Mouse (Mus musculus) heart, embryonic 14.5 days (tissue): Measurements from ENCODE around the gene Cdkl1. TPM values are rescaled to one million over a fixed set of nuclear protein-coding genes. Genes with fewer than 3 reads are reported as not detected.

Experiments
- ATAC-seq: fragments of 200-750 bp; cut with Nextera tagmentation; 2 replicates; pipeline ENCODE4 v1.8.0; 2017; ENCODE audit warnings: low read depth, moderate TSS enrichment; ENCODE audit not compliant: insufficient number of reproducible peaks, insufficient read depth, low FRiP score
- H3K27ac ChIP-seq, 2 experiments: fragments of 200-500 bp in 1 of 2; fragments of 300-500 bp in 1 of 2; sonication (generic) in 1 of 2; replicated peaks in 1 of 2; 2 replicates each; pipeline ENCODE4 v1.5.1; 2012 to 2014; ENCODE audit warnings: low read depth in 2 of 2, low read length in 2 of 2, control low read depth in 1 of 2, mild to moderate bottlenecking in 1 of 2, mixed read lengths in 1 of 2; ENCODE audit not compliant: control insufficient read depth in 1 of 2, insufficient read depth in 1 of 2
- H3K27me3 ChIP-seq: fragments of 300-500 bp; sonication (generic); 2 replicates; pipeline ENCODE4 v1.6.1; 2014; ENCODE audit warnings: mild to moderate bottlenecking, low read length, control low read depth; ENCODE audit not compliant: control insufficient read depth, insufficient read depth
- H3K36me3 ChIP-seq: fragments of 300-500 bp; sonication (generic); 2 replicates; pipeline ENCODE4 v1.6.1; 2014; ENCODE audit warnings: mild to moderate bottlenecking, control low read depth, low read length, mixed read lengths; ENCODE audit not compliant: control insufficient read depth, insufficient read depth
- H3K4me1 ChIP-seq, 2 experiments: fragments of 200-500 bp in 1 of 2; fragments of 300-500 bp in 1 of 2; sonication (generic) in 1 of 2; 2 replicates each; pipeline ENCODE4 v1.6.1; 2012 to 2014; ENCODE audit warnings: low read length in 2 of 2, control low read depth in 1 of 2, mixed read lengths in 1 of 2; ENCODE audit not compliant: control insufficient read depth in 2 of 2, insufficient read depth in 2 of 2
- H3K4me2 ChIP-seq: fragments of 300-500 bp; sonication (generic); 2 replicates; pipeline ENCODE4 v1.6.1; 2014; ENCODE audit warnings: mild to moderate bottlenecking, low read length
- H3K4me3 ChIP-seq, 2 experiments: fragments of 200-500 bp in 1 of 2; fragments of 300-500 bp in 1 of 2; sonication (generic) in 1 of 2; 2 replicates each; pipeline ENCODE4 v1.5.1; 2012 to 2014; ENCODE audit warnings: low read length in 2 of 2, mild to moderate bottlenecking in 2 of 2, control low read depth in 1 of 2, low read depth in 1 of 2, moderate library complexity in 1 of 2; ENCODE audit not compliant: control insufficient read depth in 1 of 2, insufficient read depth in 1 of 2
- H3K9ac ChIP-seq: fragments of 300-500 bp; sonication (generic); 2 replicates; pipeline ENCODE4 v1.6.1; 2014; ENCODE audit warnings: mild to moderate bottlenecking, low read length
- H3K9me3 ChIP-seq: fragments of 300-500 bp; sonication (generic); 2 replicates; pipeline ENCODE4 v1.6.1; 2016; ENCODE audit warnings: low read length, control low read depth; ENCODE audit not compliant: control insufficient read depth
- WGBS: fragments of 180-500 bp; shearing (Covaris S2); extraction: QIAGEN DNeasy Blood & Tissue Kit; methylation state at CpG from one replicate; pipeline ENCODE4 v1.1.7; 2014; 5-methylcytosine and 5-hydroxymethylcytosine counted together
- polyA plus RNA-seq: library from polyadenylated mRNA; unstranded; fragments of >200 nt; fragmentation: Nextera tagmentation; extraction: Ambion mirVana; gene quantifications from 2 replicates; pipeline ENCODE4 v1.2.1, GENCODE M21; 2014

The Cdkl1 gene
- polyA plus RNA-seq, 1 experiment from 2014 or later, result 6.7 TPM

GRCm38 (mm10) chr12:69757418-69758141 lies 33.5 kb downstream of the Cdkl1 start:
- peak overlapping the region; percentile 33 to 43 for H3K4me3 ChIP-seq
- under 1% methylated on average over 22 of the region's 22 CpGs for WGBS
- H3K4me1 ChIP-seq, result peaks cover 14 to 26% of the 10 kb centered on the region in 2 experiments
- peak overlapping the region; percentile 88 for H3K4me2 ChIP-seq
- H3K36me3 ChIP-seq, result peaks cover 7% of the 10 kb centered on the region; the same call in 1 of the 2 replicates
- H3K9ac ChIP-seq, result peak overlapping the region; percentile 75
- ATAC-seq, result peak; percentile 90
- H3K27me3 ChIP-seq, result no peaks in the 10 kb centered on the region
- H3K9me3 ChIP-seq, result no peaks in the 10 kb centered on the region
- H3K27ac ChIP-seq, result peak overlapping the region; percentile 88 to 96

- peaks cover 7% of the 10 kb centered on the region; the same call in 1 of the 2 replicates for H3K36me3 ChIP-seq
- no peak overlapping the region for H3K9ac ChIP-seq
- no peak overlapping the region for H3K4me3 ChIP-seq
- peaks cover 14 to 35% of the 10 kb centered on the region in 2 experiments for H3K4me1 ChIP-seq
- no peak overlapping the region for H3K27ac ChIP-seq
- no peak overlapping the region for H3K4me2 ChIP-seq
- WGBS, result 69% methylated on average over 5 of the region's 5 CpGs
- H3K9me3 ChIP-seq, result no peaks in the 10 kb centered on the region
- no peaks in the 10 kb centered on the region for H3K27me3 ChIP-seq
- ATAC-seq, result no peak
Observed at GRCm38 (mm10) chr12:69756015-69756414, 35.1 kb downstream of the Cdkl1 start.

GRCm38 (mm10) chr12:69753936-69754335 lies 37.1 kb downstream of the Cdkl1 start:
- H3K9me3 ChIP-seq, result no peaks in the 10 kb centered on the region
- no peak overlapping the region for H3K9ac ChIP-seq
- no peaks in the 10 kb centered on the region for H3K27me3 ChIP-seq
- H3K27ac ChIP-seq, result no peak overlapping the region
- peaks cover 23% of the 10 kb centered on the region for H3K36me3 ChIP-seq
- peaks cover 10 to 29% of the 10 kb centered on the region in 2 experiments for H3K4me1 ChIP-seq
- no peak for ATAC-seq
- H3K4me2 ChIP-seq, result no peak overlapping the region
- H3K4me3 ChIP-seq, result no peak overlapping the region
- WGBS, result 71% methylated on average over 5 of the region's 5 CpGs

GRCm38 (mm10) chr12:69751864-69752341 lies 39.2 kb downstream of the Cdkl1 start:
- Histone ChIP-seq H3K4me3 (no peak overlapping the region), H3K36me3 (peaks cover 33% of the 10 kb centered on the region), H3K27me3 (no peaks in the 10 kb centered on the region), H3K4me1 (peaks cover 5 to 18% of the 10 kb centered on the region in 2 experiments; a peak in 3 of 4 replicates), H3K9me3 (no peaks in the 10 kb centered on the region), H3K27ac (peak overlapping the region; percentile 9 to 54; a peak in 2 of 4 replicates), H3K9ac (no peak overlapping the region), H3K4me2 (0 out of 2 replicates have a peak overlapping the region, but pooled peaks have one; percentile 8)
- ATAC-seq, result no peak
- 40% methylated on average over 10 of the region's 10 CpGs for WGBS

- no peak overlapping the region for H3K27ac ChIP-seq
- H3K4me3 ChIP-seq, result no peak overlapping the region
- no peak overlapping the region for H3K4me2 ChIP-seq
- H3K36me3 ChIP-seq, result peaks cover 28% of the 10 kb centered on the region
- no peaks in the 10 kb centered on the region for H3K9me3 ChIP-seq
- WGBS, result 40% methylated on average over 5 of the region's 5 CpGs
- 0 out of 4 replicates have a peak, but pooled peaks cover 0 to 2% of the 10 kb centered on the region in 2 experiments for H3K4me1 ChIP-seq
- no peak for ATAC-seq
- no peaks in the 10 kb centered on the region for H3K27me3 ChIP-seq
- H3K9ac ChIP-seq, result no peak overlapping the region
Observed at GRCm38 (mm10) chr12:69744138-69744537, 46.9 kb downstream of the Cdkl1 start.

GRCm38 (mm10) chr12:69741965-69742364 lies 49.1 kb downstream of the Cdkl1 start:
- no peak overlapping the region for H3K4me3 ChIP-seq
- no peak for ATAC-seq
- 80% methylated on average over 5 of the region's 5 CpGs for WGBS

GRCm38 (mm10) chr12:69733923-69734322 lies 57.1 kb downstream of the Cdkl1 start:
- H3K27ac ChIP-seq, result no peak overlapping the region
- ATAC-seq, result no peak
- H3K27me3 ChIP-seq, result no peaks in the 10 kb centered on the region
- H3K36me3 ChIP-seq, result no peaks in the 10 kb centered on the region
- 66% methylated on average over 3 of the region's 3 CpGs for WGBS
- peaks cover 0 to 3% of the 10 kb centered on the region in 2 experiments; a peak in 1 of 4 replicates for H3K4me1 ChIP-seq
- H3K9me3 ChIP-seq, result no peaks in the 10 kb centered on the region
- H3K9ac ChIP-seq, result no peak overlapping the region; the same call in 1 of the 2 replicates
- peak overlapping the region; percentile 25; the same call in 1 of the 2 replicates for H3K4me2 ChIP-seq
- no peak overlapping the region for H3K4me3 ChIP-seq

More at GRCm38 (mm10) chr12:69741965-69742364, 49.1 kb downstream of the Cdkl1 start:
- H3K27ac ChIP-seq, result no peak overlapping the region
- no peak overlapping the region for H3K4me2 ChIP-seq
- H3K36me3 ChIP-seq, result peaks cover 17% of the 10 kb centered on the region
- no peaks in the 10 kb centered on the region for H3K27me3 ChIP-seq
- H3K4me1 ChIP-seq, result 0 out of 4 replicates have a peak, but pooled peaks cover 0 to 2% of the 10 kb centered on the region in 2 experiments
- H3K9me3 ChIP-seq, result no peaks in the 10 kb centered on the region
- no peak overlapping the region for H3K9ac ChIP-seq
